Mouse (Mus musculus) kidney, postnatal 0 days (tissue): ENCODE measurements around the gene Timp3. TPM values are rescaled to one million over a fixed set of nuclear protein-coding genes. Genes with fewer than 3 reads are reported as not detected.
A peak's percentile ranks its signal among the peaks of the same experiment; 100 is the strongest.

Experiments
- ATAC-seq: fragments of 200-750 bp; cut with Nextera tagmentation; replicated peaks from 2 replicates; pipeline ENCODE4 v1.8.0; 2017; ENCODE audit warnings: low read depth, moderate number of reproducible peaks, moderate TSS enrichment, moderate library complexity; ENCODE audit not compliant: low FRiP score
- DNase-seq: peaks from one replicate; pipeline ENCODE4 v3.0.0-alpha.2; 2016; ENCODE audit warnings: low spot score
- H3K27ac ChIP-seq: fragments of 300-500 bp; sonication (generic); 2 replicates; pipeline ENCODE4 v1.5.1; 2014; ENCODE audit warnings: mild to moderate bottlenecking
- H3K27me3 ChIP-seq: fragments of 300-500 bp; sonication (generic); 2 replicates; pipeline ENCODE4 v1.6.1; 2014; ENCODE audit warnings: low read length, mixed read lengths; ENCODE audit not compliant: insufficient read depth
- H3K36me3 ChIP-seq: fragments of 300-500 bp; sonication (generic); 2 replicates; pipeline ENCODE4 v1.6.1; 2014; ENCODE audit warnings: low read length, mixed read lengths; ENCODE audit not compliant: insufficient read depth
- H3K4me1 ChIP-seq: fragments of 300-500 bp; sonication (generic); replicated peaks from 2 replicates; pipeline ENCODE4 v1.6.1; 2014; ENCODE audit warnings: antibody characterized with exemption, low read length, mixed read lengths; ENCODE audit not compliant: insufficient read depth
- H3K4me2 ChIP-seq: fragments of 300-500 bp; sonication (generic); 2 replicates; pipeline ENCODE4 v1.6.1; 2014; ENCODE audit warnings: mild to moderate bottlenecking, low read length, moderate library complexity, mixed read lengths
- H3K4me3 ChIP-seq: fragments of 300-500 bp; sonication (generic); replicated peaks from 2 replicates; pipeline ENCODE4 v1.5.1; 2014; ENCODE audit warnings: low read depth, low read length
- H3K9ac ChIP-seq: fragments of 300-500 bp; sonication (generic); 2 replicates; pipeline ENCODE4 v1.6.1; 2014; ENCODE audit warnings: low read depth, low read length
- H3K9me3 ChIP-seq: fragments of 300-500 bp; sonication (generic); replicated peaks from 2 replicates; pipeline ENCODE4 v1.6.1; 2016; ENCODE audit warnings: low read length, inconsistent platforms, mixed read lengths
- CTCF ChIP-seq: IDR thresholded peaks from 2 replicates; pipeline ENCODE4 v1.5.1; 2016; ENCODE audit warnings: antibody characterized with exemption, low read depth, mild to moderate bottlenecking, moderate library complexity
- WGBS: fragments of 180-500 bp; shearing (Covaris S2); extraction: QIAGEN DNeasy Blood & Tissue Kit; methylation state at CpG from one replicate; pipeline ENCODE4 v1.1.7; 2014; 5-methylcytosine and 5-hydroxymethylcytosine counted together
- polyA plus RNA-seq: library from polyadenylated mRNA; unstranded; fragments of >200 nt; fragmentation: Nextera tagmentation; extraction: Ambion mirVana; gene quantifications from 2 replicates; pipeline ENCODE4 v1.2.1, GENCODE M21; 2015

The Timp3 gene
- polyA plus RNA-seq, 1 experiment from 2014 or later, result 87.4 TPM

DNA sequence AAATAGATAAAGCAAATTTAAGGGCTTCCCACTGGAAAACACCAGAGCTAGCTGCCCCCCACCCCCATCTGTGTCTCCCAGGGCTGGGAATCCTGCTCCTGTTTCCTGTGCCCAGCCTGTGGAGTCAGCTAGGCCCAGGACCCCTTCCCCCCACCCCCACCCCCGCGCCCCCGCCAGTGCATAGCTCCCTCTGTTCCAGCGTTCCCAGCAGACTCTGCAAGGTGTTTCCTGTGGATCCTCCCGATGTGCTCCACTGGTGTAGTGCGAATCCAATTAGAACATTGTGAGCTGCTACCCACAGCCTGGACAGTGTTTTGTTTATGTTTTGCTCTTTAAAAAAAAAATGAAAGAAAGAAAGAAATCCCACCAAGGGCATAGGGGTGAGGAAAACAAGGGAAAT is 25.1 kb downstream of the Timp3 start:
- H3K9me3 ChIP-seq, result no peaks in the 10 kb centered on the region
- 0 out of 2 replicates have a peak, but pooled peaks cover 10% of the 10 kb centered on the region for H3K36me3 ChIP-seq
- H3K9ac ChIP-seq, result no peak overlapping the region
- H3K4me1 ChIP-seq, result peaks cover 28% of the 10 kb centered on the region; the same call in 1 of the 2 replicates
- DNase-seq (no peak), ATAC-seq (no peak)
- H3K4me3 ChIP-seq, result no peak overlapping the region
- WGBS, result 20% methylated on average over 6 of the region's 6 CpGs
- H3K27ac ChIP-seq, result peak overlapping the region; percentile 51; the same call in 1 of the 2 replicates
- no peak overlapping the region for H3K4me2 ChIP-seq
- H3K27me3 ChIP-seq, result no peaks in the 10 kb centered on the region
- TF ChIP-seq CTCF, result no peak

DNA sequence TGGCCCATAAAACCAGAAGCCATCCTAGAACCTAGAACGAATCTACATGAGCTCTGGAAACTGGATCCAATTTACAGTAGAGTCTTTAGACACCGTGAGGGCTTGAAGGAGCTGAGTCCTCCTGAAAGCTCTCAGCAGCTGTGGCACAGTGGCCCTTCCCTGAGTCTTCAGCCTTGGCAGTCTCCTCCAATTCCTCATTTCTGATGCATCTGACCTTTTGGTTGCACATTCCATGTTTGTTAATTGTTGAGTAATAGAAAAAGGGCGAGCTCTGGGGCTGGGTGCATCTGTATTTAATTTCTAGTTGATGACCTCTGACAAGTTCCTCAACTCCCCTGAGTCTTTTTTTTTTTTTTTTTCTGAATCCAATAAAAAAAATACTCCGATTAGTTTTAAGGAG is 28.0 kb downstream of the Timp3 start:
- ATAC-seq (no peak), DNase-seq (no peak)
- Histone ChIP-seq H3K27me3 (no peaks in the 10 kb centered on the region), H3K4me2 (no peak overlapping the region), H3K36me3 (0 out of 2 replicates have a peak, but pooled peaks cover 6% of the 10 kb centered on the region), H3K9ac (no peak overlapping the region), H3K27ac (no peak overlapping the region), H3K4me1 (peaks cover 36% of the 10 kb centered on the region), H3K4me3 (no peak overlapping the region), H3K9me3 (no peaks in the 10 kb centered on the region)
- TF ChIP-seq CTCF, result no peak
- WGBS, result 69% methylated on average over 4 of the region's 4 CpGs

DNA sequence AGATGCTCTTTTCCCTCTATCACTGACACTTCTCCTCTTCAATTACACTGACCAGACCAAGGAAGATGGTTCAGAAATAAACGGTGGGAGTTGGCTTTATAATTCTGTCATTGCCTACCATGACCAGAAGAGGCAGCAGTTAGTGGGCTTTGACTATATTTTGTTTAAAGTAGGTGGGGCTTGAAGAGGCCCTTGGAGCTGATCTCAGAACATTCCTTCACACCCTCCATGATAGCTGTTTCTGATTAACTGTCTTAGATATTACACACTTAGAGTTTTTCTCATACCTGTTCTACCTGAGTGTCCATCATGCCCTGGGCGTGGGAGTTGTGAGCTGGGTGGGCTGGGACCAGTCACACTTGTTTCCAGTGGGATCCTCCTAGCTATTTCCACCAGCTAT is 28.5 kb downstream of the Timp3 start:
- DNase-seq (peak; percentile 49), ATAC-seq (no peak)
- Histone ChIP-seq H3K4me3 (no peak overlapping the region), H3K4me2 (no peak overlapping the region), H3K9ac (no peak overlapping the region), H3K27ac (no peak overlapping the region), H3K9me3 (no peaks in the 10 kb centered on the region), H3K4me1 (peaks cover 37% of the 10 kb centered on the region), H3K36me3 (0 out of 2 replicates have a peak, but pooled peaks cover 4% of the 10 kb centered on the region), H3K27me3 (no peaks in the 10 kb centered on the region)
- peak; percentile 39 for TF ChIP-seq CTCF
- WGBS, result 88% methylated on average over 2 of the region's 2 CpGs

DNA sequence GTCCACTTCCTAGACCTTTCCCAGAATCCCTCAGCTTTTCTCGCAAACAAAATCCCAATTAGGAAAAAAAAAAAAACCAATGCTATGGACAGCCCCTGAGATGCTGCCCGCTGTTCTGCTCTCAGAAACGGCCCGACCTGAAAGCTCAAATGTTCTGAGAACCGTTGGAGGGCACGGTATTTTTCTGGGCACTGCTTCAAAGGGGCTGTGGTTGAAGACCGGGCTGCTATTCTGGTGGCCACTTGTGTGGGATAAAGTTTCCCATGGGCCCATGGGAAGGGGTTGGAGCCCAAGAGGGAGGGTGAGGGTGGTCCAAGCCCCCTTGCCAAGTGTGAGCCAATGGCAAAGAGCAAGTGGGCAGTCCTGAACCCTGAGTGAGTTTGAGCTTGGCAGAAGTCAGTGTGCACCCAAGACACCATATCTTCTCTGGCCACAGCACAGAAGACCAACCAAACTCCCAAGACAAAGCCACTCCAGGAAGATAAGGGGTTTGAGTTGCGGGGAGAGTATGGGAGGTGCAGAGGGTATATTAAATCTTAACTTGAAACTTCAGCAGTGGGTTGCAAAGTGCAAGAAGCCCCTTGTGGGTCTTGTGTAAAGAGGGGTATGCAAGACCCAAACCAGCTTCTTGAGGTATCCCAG is 29.2 kb downstream of the Timp3 start:
- H3K4me1 ChIP-seq, result peaks cover 43% of the 10 kb centered on the region
- no peaks in the 10 kb centered on the region for H3K36me3 ChIP-seq
- DNase-seq (no peak), ATAC-seq (no peak)
- no peak overlapping the region for H3K4me3 ChIP-seq
- 91% methylated on average over 8 of the region's 8 CpGs for WGBS
- no peak for TF ChIP-seq CTCF
- 0 out of 2 replicates have a peak overlapping the region, but pooled peaks have one; percentile 85 for H3K27ac ChIP-seq
- no peaks in the 10 kb centered on the region for H3K27me3 ChIP-seq
- no peak overlapping the region for H3K9ac ChIP-seq
- no peak overlapping the region for H3K4me2 ChIP-seq
- no peaks in the 10 kb centered on the region for H3K9me3 ChIP-seq

DNA sequence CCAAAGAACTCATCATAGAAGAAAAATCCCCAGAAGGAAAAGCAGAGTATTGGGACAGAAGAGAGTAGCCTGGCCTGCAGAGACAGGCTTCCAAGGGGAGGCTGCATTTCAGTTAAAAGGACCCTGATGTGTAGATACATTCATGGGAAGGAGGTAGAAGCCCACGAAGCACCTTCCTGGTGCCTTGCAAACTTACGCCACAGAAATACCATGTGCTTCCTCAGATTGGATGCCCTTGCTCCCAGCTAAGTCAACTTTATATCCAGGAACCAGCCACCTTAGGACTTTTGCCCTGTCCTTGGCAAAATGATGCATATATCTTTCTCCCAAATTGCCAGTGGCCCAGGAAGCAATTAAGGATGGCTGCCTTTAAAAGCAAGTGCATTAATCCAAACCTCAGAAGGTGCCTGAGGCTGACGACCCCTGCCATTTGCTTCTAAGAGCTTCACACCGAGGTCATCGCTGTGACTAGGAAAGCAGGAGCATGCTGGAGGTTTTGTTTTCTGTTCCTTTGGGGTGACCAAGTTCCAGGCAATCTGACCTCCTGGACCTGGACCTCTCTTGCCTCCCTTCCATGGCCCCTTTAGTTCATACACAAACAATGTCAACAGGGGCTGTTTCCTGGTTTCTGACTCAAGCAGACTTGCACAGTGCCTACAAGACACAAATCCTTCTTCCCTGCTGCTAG is 31.0 kb downstream of the Timp3 start:
- DNase-seq, result no peak
- peak overlapping the region; percentile 85 for H3K27ac ChIP-seq
- no peak overlapping the region for H3K9ac ChIP-seq
- no peak overlapping the region for H3K4me2 ChIP-seq
- no peaks in the 10 kb centered on the region for H3K9me3 ChIP-seq
- no peak for TF ChIP-seq CTCF
- H3K4me1 ChIP-seq, result peaks cover 40% of the 10 kb centered on the region
- no peak for ATAC-seq
- no peak overlapping the region for H3K4me3 ChIP-seq
- H3K36me3 ChIP-seq, result no peaks in the 10 kb centered on the region
- no peaks in the 10 kb centered on the region for H3K27me3 ChIP-seq
- WGBS, result 38% methylated on average over 5 of the region's 5 CpGs

DNA sequence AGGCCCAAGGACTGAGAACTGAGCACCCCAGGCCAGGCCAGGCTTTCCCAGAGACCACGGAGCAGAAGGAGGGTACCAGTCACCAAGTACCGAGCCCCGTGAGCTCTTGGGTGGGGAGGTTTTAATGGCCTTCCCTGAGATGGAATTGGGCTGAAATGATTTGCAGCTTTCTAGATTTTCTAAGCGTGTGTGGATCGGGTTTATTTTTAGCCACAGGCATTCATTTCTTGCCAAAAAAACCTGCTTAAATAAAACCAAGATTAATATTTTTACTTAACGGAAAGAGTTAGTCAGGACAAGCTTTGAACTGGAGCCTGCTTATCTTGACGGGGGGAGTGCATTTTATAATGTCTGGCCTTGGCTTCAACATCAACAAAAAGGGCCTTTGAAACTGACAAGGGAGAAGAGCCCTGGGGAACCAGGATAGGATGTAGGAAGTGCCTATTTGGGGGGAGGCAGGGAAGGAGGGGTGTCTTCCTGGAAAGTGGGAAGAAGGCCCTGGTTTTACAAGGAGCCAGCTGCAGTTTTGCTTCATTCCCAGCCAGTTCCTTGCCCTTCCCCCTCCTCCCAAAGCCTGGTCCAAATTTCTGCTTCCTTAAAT is 31.6 kb downstream of the Timp3 start:
- no peak for TF ChIP-seq CTCF
- peak overlapping the region; percentile 85 for H3K27ac ChIP-seq
- no peaks in the 10 kb centered on the region for H3K9me3 ChIP-seq
- peaks cover 40% of the 10 kb centered on the region for H3K4me1 ChIP-seq
- H3K4me3 ChIP-seq, result no peak overlapping the region
- ATAC-seq (no peak), DNase-seq (peak; percentile 90)
- no peak overlapping the region for H3K9ac ChIP-seq
- no peaks in the 10 kb centered on the region for H3K27me3 ChIP-seq
- WGBS, result 35% methylated on average over 7 of the region's 7 CpGs
- H3K4me2 ChIP-seq, result no peak overlapping the region
- no peaks in the 10 kb centered on the region for H3K36me3 ChIP-seq
